Mouse (Mus musculus) kidney, adult 8-10 months (tissue): ENCODE data around the gene Ube3b.

ENCODE experiments used
- DNase-seq, 2 experiments: peaks; one replicate each; pipeline ENCODE4 v3.0.0; 2022

The Ube3b gene

DNA sequence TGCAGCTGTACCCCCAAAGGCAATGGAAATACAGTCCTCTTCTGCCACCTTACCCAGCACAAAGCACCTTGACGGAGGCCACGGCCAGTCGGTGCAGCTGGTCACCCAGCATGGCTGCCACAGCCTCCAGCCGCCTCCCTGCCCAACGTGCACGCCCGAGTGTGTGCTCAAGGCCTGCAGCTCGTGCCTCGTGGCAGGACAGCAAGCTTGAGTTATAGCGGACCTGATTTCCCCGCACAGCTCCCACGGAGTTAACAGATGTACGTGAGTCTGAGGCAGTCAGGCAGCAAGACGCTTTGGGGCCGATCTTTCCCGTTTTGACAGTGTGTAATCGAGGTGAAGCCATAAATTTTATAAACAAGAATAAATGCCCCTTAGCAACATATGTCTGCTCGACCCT, 48.2 kb downstream of the Ube3b start:
- DNase-seq: no peak

DNA sequence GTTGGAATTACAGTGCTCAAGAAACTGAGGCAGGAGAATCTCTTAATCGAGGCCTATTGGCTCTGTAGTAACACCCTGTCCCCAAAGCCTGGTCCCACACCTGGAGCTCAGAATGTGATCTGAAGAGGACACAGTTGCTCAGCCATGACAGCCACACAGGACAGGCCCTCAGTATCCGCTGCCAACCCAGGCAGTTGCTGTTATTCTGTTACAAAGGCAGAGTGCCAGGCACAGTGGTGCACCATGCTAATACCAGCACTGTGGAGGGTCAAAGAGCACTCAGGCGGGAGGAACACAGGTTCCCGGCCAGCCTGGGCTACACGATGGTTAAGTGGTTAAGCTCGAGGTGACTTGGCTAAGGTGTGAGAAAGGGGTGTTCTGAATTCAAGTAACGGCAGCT, 49.4 kb downstream of the Ube3b start:
- DNase-seq: peak; percentile 52 to 58

DNA sequence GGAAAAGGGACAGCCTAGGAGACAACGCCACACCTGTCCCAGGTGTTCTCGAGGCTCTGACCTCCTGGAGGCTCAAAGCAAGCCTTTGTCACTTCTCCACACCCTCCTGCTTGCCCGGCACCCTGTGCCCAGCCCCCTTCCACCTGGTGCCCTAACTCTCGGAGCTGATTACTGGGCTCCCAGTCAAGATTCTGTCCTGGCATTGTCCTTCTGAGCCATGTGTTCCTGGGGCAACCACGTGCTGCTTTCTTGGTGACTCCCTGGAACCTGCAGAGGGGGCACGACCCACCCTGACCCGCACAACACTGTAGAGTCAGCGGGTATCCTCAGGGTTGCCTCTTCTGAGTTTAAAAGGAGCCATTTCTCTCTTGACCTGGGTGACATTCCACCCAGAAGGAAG, 54.0 kb downstream of the Ube3b start:
- no peak for DNase-seq

DNA sequence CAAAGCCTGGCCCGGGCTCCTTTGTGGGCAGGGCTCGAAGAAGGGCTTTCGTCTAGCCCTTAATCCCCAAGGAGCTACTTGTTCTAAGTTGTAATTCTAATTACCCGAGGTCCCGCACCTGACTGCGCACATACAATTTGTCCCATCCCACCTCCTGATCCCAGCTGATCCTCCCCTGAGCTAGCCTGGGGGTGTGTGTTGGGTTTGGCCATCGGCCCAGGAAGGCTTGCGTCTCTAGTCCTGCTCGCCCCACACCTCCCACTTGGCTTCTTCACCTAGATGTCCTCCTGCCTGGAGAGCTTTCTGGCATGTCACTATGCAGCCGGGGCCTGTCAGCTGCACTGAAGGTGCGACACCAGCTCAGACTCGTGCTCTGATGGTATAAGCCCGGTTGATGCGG, 55.2 kb downstream of the Ube3b start:
- peak in 1 of 2 experiments; percentile 22 for DNase-seq

DNA sequence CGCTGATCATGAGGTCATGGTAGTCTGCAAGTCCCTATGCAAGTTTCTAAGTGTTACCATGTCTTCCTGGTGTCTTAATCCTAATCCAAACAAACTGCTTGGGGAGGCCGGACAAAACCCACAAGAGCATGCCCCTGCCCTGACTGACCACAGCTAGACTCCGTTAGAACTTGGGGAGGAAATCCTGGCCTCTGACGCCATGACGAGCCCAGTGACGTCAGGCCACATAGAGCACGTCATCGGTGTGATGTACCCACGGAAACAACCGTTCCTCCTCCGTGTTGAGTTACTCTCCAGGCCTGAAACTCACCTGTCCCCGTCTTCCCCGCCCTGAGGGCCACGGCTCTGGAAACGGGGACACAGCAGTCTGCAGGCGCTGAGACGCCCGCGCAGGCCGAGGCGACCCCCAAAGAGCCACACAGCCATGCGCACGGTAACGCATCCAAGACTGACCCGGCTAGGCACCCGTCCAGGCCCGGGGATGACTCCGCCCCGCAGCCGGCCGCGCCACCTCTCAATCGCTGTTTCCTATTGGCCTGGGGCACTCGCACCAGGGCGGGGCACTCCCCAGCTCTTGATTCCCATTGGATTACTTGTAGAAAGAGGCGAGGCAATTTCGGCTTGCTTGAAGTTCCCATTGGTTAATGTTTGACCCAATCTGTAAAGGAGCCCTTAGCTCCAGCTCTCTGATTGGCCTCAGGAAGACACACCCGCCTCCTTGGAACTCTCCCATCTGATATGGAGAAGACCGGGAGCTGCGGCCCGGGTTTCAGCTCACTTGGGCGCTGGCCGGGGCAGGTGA, 63.4 kb downstream of the Ube3b start, which contains the start of the genes Mmab and Mvk:
TSS of gene Mmab (minus strand) at position 495 of the 802 bp plus-strand sequence.
TSS of gene Mvk (plus strand) at position 704 of the 802 bp plus-strand sequence.
- peak; percentile 98 to 99 for DNase-seq

DNA sequence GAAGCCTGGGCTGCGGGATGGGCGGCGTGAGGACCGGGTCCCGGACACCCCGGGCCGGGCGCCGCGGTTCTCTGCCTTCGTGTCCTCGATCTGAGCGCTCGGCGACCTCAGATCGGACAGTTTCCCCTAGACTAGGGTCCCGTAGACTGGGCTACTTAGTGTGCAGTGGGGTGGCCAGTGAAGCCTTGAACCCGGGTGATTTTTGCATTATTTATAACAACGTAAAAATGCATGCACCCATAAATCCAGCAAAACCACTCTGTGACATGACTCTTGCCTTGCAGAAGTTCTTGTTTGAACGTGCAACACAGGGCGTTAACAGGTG, 63.9 kb downstream of the Ube3b start:
- DNase-seq: no peak

DNA sequence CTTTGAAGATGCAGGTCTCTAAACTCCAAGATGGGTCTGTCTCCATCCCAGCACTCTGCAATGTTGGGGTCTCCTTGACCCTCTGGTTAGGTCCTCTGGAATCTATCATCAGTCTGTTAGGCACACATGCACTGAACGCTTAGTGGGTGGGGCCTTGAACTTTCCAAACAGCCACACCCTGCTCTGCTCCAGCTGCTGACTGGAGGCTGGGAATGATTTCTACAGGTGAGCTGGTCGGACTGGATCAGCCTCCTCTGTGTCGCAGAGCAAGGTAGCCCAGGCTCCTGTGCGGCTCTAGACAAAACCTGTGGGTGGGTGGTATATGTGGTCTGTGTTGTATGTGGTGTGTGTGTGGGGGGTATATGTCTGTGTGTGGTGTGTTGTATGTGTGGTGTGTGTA, 68.6 kb downstream of the Ube3b start:
- no peak for DNase-seq

DNA sequence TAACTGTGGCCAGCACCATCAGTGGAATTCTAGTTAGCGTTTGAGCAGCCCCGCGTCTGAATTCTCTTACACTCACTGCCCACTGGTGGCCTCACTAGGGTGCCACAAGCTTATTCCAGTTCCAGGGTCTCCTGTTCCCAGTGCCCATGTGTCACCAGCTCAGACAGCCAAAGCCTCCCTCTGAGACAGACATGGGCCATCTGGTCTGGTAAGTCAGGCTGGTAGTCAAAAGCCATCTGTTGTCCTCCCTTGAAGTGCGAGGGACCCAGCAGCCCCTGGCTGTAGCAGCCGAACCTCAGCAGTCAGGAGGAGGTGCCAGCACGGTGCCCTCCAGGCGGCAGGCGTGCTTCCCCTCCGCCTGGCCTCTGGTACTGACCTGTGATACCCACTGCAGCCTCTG, 75.9 kb downstream of the Ube3b start:
- DNase-seq: no peak

DNA sequence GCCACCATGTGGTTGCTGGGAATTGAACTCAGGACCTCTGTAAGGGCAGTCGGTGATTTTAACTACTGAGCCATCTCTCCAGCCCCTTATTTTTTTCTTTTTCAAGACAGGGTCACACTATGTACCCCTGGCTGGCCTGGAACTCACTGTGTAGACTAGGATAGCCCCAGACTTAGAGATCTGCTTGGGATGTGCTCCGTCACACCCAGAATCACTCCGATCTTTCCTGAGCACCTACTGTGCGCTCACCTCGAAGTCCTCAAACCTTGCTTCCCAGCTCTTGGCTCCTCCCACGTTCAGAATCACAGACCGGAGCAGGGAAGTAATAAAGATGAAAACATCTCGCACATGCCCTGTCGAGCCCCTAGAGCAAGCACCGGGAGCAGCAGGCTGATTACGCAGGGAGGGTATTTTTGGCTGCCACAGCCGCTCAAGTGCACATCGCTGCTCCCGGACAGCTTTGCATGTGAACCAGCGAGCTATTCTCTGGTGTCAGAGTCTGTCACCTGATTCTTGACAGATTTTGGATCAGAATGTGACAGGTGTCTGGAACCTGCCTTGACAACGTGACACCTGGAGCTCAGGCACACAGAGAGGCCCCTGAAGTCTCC, 76.7 kb downstream of the Ube3b start:
- DNase-seq: no peak

DNA sequence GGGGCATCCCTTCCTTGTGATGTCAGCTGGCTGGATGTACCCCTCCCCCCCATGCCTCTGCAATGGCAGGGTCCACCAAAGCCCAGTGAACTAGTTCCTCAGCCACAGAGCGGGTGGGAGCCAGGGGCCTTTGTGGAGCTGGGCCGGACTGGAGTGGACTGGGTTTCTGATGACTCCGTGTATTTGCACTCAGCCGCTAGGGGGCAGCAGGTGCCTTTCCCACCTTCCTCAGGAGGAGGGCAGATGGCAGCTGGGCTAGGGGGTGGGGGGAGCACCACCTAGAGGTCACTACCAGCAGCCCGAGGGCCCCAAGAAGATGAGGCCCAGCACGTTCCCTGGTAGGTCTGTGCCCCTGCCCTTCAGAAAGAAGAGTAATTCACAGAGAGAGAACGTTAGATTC, 80.8 kb downstream of the Ube3b start:
- DNase-seq: peak; percentile 65 to 79

DNA sequence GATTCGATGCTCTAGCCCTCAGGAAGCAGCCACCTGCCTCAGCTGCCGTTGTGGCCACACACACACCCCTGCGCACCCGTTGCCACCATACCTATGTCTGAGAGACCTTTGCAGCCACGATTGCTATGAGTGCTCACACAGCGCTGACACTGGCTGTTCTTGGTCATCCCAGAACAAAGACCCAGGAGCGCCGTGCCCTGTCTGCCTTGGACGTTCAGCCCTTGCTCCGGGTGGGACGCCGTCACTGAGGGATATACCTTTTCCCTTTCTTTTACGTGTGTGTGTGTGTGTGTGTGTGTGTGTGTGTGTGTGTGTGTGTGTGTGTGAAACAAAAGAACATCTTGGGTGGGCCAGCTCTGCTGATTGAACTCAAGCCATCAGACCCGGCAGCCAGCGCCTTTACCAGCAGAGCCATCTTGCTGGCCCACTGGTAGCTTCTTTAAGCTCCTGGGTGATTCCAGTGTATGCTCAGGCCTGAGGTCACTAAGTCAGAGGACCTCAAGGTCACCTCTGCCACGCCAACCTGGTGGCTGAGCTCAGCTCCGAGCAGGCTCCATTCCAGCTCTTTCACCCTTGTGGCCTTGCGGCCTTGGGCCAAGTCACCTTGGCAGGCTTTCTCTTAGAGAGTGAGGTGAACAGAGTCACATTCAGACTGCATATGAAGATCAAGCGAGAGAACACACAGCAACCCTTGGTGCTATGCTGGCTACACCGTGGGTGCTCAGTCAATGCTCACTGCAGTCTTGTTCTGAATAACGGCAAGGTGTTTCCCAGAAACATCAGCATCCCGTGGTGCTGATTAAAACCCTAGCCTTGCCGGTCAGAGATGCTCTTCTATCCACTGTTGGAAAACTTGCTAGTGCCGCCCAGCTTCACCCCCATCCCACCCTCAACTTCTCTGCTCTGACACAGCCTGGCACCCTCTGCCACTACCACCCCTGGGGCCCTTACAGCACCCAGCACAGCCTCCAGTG, 81.9 kb downstream of the Ube3b start:
- peak; percentile 64 to 78 for DNase-seq

DNA sequence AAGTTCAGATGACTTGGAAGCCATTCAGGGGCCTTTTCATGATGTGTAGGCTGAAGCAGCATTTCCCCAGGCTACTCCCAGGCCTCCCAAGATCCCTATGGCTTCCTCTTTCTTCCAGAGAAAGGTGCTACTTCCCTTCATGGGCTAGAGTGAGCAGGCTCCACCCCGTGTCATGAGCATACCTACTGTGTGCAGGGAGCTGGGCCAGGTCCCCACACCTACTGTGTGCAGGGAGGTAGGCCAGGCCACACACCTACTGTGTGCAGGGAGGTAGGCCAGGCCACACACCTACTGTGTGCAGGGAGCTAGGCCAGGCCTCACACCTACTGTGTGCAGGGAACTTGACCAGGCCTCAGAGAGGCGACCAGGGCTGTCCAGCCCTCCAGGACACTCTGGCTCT, 84.2 kb downstream of the Ube3b start:
- DNase-seq: no peak

DNA sequence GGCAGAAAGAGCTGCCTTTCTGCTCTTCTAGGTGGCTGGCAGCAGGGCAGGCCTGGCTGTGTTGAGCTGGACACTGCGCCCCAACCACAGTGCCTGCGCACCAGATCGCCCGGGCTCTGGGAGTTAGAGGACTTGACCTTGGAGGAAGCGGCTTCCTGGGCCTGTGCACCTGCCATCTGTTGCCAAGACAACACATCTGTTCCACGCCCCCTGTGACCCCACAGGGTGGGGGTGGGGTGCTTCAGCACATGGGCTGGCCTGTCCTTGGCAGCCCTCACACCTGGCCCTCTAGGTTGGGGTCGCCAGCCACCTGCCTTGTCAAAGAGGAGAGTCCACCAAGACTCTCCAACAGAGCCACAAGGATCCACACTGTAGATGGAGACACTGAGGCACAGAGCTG, 85.2 kb downstream of the Ube3b start:
- peak in 1 of 2 experiments; percentile 21 for DNase-seq

DNA sequence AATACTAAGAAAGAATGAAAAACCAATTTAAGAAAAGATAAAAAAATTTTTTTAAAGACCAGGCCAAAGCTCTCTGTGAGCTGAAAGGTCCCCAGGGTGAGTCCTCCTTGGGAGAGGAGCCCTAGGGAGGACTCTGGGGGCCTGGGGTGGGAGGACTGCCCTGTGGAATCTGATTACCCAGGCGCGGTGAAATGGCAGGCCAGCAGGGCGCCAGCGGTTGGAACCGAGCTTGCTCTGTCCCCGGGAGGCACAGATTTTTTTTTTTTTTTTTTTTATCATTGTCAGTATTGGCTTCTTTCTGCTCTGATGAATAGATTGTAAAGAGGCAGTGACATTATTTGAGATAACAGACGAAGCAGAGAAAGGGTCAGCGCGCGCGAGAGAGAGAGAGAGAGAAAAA, 86.6 kb downstream of the Ube3b start:
- no peak for DNase-seq

DNA sequence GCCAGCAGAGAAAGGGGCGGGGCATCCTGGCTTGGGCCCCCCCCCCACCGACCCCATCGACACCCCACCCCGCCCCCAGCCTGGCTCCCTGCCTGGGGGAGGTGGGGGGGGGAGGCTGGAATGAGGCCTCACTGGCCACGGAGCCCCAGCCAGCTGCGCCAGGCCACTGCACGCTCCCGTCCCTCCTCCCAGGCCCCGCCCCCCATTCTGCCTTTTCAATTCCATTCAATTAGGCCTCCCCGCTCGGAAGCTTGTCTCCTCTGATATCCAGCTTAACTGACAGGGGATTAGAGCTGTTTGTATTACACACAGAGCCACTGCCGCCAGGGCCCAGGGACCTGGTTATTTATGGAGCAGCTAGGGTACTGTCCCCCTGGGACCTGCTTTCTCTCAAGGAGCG, 87.0 kb downstream of the Ube3b start:
- DNase-seq: peak; percentile 33 to 38

DNA sequence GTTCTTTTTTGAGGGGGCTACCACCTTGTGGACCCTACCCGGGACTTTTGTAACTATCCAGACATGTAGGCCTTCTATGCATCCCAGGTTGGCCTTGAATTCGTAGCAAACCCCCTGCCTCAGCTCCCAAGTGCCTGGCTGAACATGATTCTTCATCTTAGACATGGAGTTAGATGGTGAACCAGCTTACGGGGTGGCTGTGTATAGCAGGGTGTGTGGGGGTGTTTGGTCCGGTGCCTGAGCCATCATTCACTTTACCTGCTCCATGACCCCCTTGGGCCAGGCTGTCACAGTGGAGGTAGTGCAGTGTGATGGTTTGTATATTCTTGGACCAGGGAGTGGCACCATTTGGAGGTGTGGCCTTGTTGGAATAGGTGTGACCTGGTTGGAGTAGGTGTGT, 87.6 kb downstream of the Ube3b start:
- DNase-seq: no peak

DNA sequence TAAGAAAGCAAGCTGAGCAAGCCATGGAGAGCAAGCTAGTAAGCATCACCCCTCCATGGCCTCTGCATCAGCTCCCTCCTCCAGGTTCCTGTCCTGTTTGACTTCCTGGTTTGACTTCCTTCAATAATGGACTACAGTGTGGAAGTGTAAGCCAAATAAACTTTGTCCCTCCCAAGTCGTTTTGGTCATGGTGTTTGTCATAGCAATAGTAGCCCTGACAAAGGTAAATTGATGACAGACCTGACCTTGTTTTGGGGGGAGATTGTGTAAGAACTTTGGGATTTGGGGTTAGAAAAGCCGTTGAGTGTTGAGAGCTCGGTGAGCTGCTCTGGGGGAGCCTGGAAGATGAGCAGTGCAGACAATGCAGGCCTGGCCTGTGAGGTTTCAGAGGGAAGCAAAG, 90.0 kb downstream of the Ube3b start:
- no peak for DNase-seq
